Mouse (Mus musculus) megakaryocyte, embryonic 14.5 days (primary cell): ENCODE data around the gene Dnah7c. TPM values are rescaled to one million over a fixed set of nuclear protein-coding genes. Genes with fewer than 3 reads are reported as not detected.
"Not testable (repeated sequence)": the region's sequence is repeated elsewhere in the genome, so short reads cannot be mapped to it uniquely, and the experiment has no call there.

Experiments used
- H3K27me3 ChIP-seq: replicated peaks from 2 replicates; pipeline ENCODE3; 2012; ENCODE audit warnings: inconsistent platforms
- H3K36me3 ChIP-seq: replicated peaks from 2 replicates; pipeline ENCODE3; 2012; ENCODE audit warnings: low read length, inconsistent platforms, mixed read lengths
- H3K4me1 ChIP-seq: 2 replicates; pipeline ENCODE4 v1.6.1; 2012; ENCODE audit warnings: inconsistent platforms
- H3K4me3 ChIP-seq: replicated peaks from 2 replicates; pipeline ENCODE3; 2012; ENCODE audit warnings: moderate library complexity, mild to moderate bottlenecking, inconsistent platforms
- H3K9me3 ChIP-seq: 2 replicates; pipeline ENCODE4 v1.6.1; 2012; ENCODE audit warnings: inconsistent platforms
- FLI1 ChIP-seq: IDR thresholded peaks from 2 replicates; pipeline ENCODE4 v1.6.1; 2012; ENCODE audit warnings: low read length, inconsistent platforms, mixed read lengths
- GATA1 ChIP-seq: IDR thresholded peaks from 3 replicates; pipeline ENCODE4 v1.6.1; 2012; ENCODE audit warnings: mixed read lengths, low read length, inconsistent platforms, borderline replicate concordance
- polyA plus RNA-seq: library from polyadenylated mRNA; stranded (reverse); fragments of >175 nt; gene quantifications from 2 replicates; pipeline ENCODE4 v1.2.3, GENCODE M21; 2012; ENCODE audit warnings: low replicate concordance; ENCODE audit not compliant: insufficient read depth

Dnah7c gene
- polyA plus RNA-seq, 1 experiment, result not detected

DNA sequence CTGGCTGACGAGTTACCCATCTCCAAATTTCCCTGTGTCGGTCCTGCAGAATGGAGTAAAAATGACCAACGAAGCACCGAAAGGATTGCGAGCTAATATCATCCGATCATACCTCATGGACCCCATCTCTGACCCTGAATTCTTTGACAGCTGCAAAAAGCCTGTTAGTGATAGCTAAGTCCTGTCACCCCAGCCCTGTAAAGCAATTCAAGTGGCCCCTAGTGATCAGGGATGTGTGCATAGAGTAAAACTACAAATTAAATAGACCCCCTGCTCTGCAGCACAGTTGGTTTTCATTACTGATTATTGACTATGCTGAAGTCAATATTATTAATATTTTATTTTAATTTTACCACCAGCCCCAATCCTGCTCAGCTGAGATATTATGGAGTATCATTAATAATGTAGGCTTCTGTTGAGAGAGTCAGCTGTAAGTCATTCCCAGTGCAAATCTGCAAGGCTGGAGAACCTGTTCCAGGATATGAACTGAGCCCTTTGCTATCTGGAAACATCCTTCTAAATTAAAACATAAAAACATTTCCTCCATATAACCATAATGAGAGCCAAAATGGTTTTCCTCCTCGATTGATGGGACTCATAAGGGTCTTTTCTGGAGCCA, 344.8 kb downstream of the Dnah7c start:
- not testable (repeated sequence) for H3K27me3 ChIP-seq, H3K4me3 ChIP-seq, H3K36me3 ChIP-seq, H3K4me1 ChIP-seq, H3K9me3 ChIP-seq

- not testable (repeated sequence) for H3K36me3 ChIP-seq, H3K27me3 ChIP-seq, H3K4me3 ChIP-seq, H3K4me1 ChIP-seq, H3K9me3 ChIP-seq
Observed at GRCm38 (mm10) chr1:46782227-46782626, 356.8 kb downstream of the Dnah7c start.

DNA sequence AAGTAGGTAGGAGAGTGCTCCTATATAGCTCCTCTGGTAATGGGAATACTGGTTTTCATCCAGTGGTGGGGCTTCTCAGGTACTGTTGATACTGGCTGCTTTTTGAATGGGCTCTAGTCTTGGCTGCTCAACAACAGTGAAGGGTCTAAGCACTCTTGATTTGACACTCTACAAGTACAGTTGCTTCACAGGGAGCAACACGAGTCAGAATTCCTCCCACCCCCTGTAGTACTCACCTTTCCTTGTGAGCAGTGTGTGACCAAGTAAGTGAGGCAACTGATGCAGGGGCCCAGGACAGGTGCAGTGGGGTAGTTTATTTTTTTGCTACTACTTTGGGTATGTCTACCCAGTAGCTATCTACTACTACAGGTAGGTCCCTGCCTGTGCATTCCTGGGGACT, 379.7 kb downstream of the Dnah7c start:
- no peaks in the 10 kb centered on the region for H3K27me3 ChIP-seq
- no peak for TF ChIP-seq GATA1
- no peak for TF ChIP-seq FLI1

DNA sequence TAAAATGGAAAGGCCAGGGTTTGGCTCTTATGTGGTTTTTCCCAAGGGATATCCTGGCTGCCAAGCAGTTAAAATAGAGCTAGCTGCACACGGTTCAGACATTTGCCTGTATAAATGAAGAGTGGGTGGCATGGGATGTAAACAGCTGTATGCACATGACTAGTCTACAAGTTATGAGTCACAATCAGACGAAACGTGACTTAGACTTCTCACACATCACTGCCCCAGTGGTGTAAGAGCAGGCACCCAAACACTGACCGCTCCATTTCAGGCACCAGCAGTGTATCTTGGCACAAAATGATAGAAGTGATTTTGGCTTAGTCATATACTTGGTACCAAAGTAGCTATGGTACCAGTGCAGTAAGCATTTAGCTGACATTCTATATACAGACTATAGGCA, 383.2 kb downstream of the Dnah7c start:
- H3K4me3 ChIP-seq, result not testable (repeated sequence)

More for the DNA sequence above, 379.7 kb downstream of the Dnah7c start:
- no peak overlapping the region for H3K4me3 ChIP-seq
- H3K4me1 ChIP-seq, result no peaks in the 10 kb centered on the region
- H3K36me3 ChIP-seq, result peaks cover 4% of the 10 kb centered on the region
- no peaks in the 10 kb centered on the region for H3K9me3 ChIP-seq

GRCm38 (mm10) chr1:46817934-46818333, 392.5 kb downstream of the Dnah7c start:
- Histone ChIP-seq H3K27me3 (no peaks in the 10 kb centered on the region), H3K36me3 (peaks cover 39% of the 10 kb centered on the region), H3K4me1 (0 out of 2 replicates have a peak, but pooled peaks cover 3% of the 10 kb centered on the region), H3K4me3 (no peak overlapping the region), H3K9me3 (no peaks in the 10 kb centered on the region)
- no peak for TF ChIP-seq GATA1

More for the DNA sequence above, 383.2 kb downstream of the Dnah7c start:
- not testable (repeated sequence) for H3K27me3 ChIP-seq, H3K36me3 ChIP-seq, H3K4me1 ChIP-seq, H3K9me3 ChIP-seq

GRCm38 (mm10) chr1:46822256-46822972, 397.0 kb downstream of the Dnah7c start:
- no peaks in the 10 kb centered on the region for H3K9me3 ChIP-seq
- no peaks in the 10 kb centered on the region for H3K27me3 ChIP-seq
- H3K4me3 ChIP-seq, result no peak overlapping the region
- no peak for TF ChIP-seq GATA1
- TF ChIP-seq FLI1, result no peak
- H3K36me3 ChIP-seq, result peaks cover 56% of the 10 kb centered on the region
- peaks cover 8% of the 10 kb centered on the region for H3K4me1 ChIP-seq

DNA sequence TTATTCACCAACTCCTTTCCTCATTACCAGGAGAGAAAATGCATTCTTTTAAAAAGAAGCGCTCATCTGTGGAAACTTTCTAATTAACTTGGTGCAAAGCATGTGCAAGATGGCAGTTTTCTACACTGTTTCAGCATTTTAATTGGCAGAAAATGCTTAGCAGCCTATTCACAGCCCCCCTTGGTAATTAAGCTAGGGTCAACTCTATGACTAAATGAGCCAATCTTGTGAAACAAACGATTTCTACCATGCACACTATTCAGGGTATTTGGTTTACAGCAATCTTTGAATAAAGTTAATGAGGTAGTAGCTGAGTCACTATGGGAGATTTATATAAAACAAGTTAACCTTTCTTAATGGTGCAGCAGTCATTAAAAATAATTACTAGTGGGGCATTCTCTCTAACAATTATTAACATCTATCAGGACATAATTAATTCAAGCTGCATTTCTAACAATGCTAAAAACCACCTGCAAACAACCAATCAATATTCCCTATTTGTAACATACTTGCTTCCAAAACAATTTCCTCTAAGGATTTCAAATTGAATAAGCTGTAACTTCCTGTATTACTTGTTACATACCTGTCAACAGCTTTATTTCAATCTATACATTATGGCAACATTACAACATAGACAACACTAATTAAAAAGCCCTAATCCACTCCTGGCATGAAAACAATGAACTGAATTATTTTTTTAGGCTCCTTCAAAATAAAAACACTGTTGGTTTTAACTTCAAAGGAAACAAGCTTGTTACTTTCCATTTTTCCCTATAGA, 404.9 kb downstream of the Dnah7c start:
- TF ChIP-seq GATA1 (no peak), FLI1 (no peak)
- H3K4me3 ChIP-seq, result no peak overlapping the region
- no peaks in the 10 kb centered on the region for H3K27me3 ChIP-seq
- peaks cover 46% of the 10 kb centered on the region for H3K36me3 ChIP-seq
- peaks cover 7% of the 10 kb centered on the region for H3K4me1 ChIP-seq
- H3K9me3 ChIP-seq, result no peaks in the 10 kb centered on the region

DNA sequence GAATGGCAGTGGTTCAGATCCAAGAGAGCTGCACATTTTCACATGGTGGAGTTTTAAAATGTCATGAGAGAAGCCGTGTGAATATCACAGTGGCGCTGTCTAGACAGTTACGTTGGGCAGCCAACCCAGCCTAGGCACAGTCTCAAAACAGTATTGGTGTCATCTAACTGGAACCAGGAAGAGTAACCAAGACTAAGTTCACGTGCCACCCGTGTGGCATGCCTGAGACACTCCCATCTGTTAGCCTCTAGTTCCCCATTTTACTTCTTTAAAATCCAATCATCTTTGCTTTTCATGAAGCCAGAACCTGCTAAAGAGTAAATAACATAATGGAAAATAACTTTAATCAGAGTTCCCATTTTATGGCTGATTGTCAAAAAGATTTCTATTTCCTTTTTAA, 406.5 kb downstream of the Dnah7c start:
- Histone ChIP-seq H3K36me3 (peaks cover 45% of the 10 kb centered on the region), H3K4me1 (peaks cover 7% of the 10 kb centered on the region), H3K4me3 (no peak overlapping the region), H3K27me3 (no peaks in the 10 kb centered on the region), H3K9me3 (no peaks in the 10 kb centered on the region)
- TF ChIP-seq FLI1 (no peak), GATA1 (no peak)

DNA sequence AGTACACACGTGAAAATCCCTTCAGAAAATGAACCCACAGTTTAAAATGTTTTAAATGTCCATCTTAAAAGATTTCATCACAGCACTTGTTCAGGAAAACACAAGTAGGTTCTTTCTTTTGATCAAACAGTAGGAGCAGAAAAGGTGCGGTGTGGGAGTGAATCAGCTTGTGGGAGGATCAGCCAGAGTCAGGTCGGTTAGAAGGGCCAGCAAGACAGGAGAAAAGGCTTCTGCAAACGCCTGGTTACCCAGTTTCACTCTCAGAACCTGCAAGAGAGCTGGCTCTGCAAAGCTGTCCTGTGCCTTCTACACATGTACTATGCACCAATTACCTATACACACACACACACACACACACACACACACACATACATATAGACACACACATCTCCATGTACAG, 418.0 kb downstream of the Dnah7c start:
- Histone ChIP-seq H3K36me3 (no peaks in the 10 kb centered on the region), H3K4me3 (no peak overlapping the region)

DNA sequence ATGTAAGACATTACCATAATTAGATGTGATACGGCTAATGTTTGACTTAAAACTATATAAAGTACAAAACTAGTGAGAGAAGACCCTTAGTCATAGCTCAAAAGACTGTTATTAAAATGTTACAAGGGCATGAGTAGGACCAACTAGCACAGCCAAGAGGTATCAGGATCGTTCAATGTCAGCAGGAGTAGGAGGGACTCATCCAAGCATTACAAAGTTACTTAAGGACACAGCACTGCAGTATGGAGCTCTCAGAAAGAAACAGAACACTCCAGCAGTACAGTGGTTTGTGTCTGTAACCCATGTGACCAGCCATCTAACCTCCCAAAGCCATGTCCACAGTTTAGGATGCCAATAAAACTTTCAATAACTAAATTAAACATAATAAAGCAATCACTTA, 418.9 kb downstream of the Dnah7c start:
- no peak overlapping the region for H3K4me3 ChIP-seq
- no peak for TF ChIP-seq FLI1
- no peak for TF ChIP-seq GATA1
- H3K36me3 ChIP-seq, result no peaks in the 10 kb centered on the region
- no peaks in the 10 kb centered on the region for H3K27me3 ChIP-seq
- H3K9me3 ChIP-seq, result no peaks in the 10 kb centered on the region
- H3K4me1 ChIP-seq, result no peaks in the 10 kb centered on the region

More for the DNA sequence above, 418.0 kb downstream of the Dnah7c start:
- Histone ChIP-seq H3K27me3 (no peaks in the 10 kb centered on the region), H3K4me1 (no peaks in the 10 kb centered on the region), H3K9me3 (no peaks in the 10 kb centered on the region)
- TF ChIP-seq FLI1, result no peak
- no peak for TF ChIP-seq GATA1

- Histone ChIP-seq H3K9me3 (no peaks in the 10 kb centered on the region), H3K36me3 (no peaks in the 10 kb centered on the region), H3K4me1 (peaks cover 6% of the 10 kb centered on the region), H3K4me3 (no peak overlapping the region), H3K27me3 (no peaks in the 10 kb centered on the region)
- no peak for TF ChIP-seq FLI1
- TF ChIP-seq GATA1, result no peak
Observed at GRCm38 (mm10) chr1:46845221-46845620, 419.8 kb downstream of the Dnah7c start.
